Mouse (Mus musculus): ENCODE measurements at regions not wholly inside any gene's neighbourhood (a gene's known extent, or its start where the extent isn't known, plus 50 kb on each side); places are given as distances from the start of the nearest gene placed in this dataset.
"Not testable (repeated sequence)": the region's sequence is repeated elsewhere in the genome, so short reads cannot be mapped to it uniquely, and the experiment has no call there.

DNA sequence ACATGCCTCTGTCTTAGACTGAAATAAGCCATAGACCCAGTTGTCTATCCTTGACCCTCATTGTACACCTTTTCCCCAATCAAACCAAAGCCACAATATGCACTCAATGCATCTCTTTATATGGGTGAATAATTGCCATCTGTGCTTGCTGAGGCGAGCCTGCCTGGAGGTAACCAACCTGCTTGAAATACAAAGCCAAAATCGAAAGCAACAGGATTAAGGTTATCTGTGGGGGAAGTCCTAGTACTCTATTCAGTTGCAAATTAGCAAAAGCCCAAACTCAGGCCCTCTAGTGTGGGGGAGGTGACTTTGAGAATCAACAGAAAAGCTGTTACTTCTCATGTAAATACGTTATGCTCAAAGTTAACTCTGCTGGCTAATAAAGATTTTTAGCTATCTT, 246.2 kb upstream of the Fundc1 start:
- no peak for DNase-seq (ENCODE audit: low read depth)

DNA sequence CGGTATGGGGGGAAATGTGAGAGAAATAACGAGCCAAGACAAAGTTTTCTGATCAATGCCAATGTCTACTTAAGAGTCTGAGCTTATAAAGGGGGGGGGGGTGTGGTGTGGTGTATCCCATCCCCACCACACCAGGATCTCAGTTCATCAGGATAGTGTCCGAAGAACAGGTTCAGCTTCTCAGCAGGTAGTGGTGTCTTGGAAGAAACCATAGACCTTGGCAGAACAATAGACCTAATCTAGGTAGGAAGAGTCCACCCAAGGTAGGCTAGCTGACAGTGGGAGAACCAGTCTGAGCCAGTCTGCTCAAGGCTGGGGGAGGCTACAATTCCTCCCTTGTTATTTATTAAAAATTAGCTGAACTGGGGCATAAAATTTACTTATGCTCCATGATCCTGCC, 245.5 kb upstream of the Fundc1 start:
- DNase-seq (ENCODE audit: low read depth): no peak

DNA sequence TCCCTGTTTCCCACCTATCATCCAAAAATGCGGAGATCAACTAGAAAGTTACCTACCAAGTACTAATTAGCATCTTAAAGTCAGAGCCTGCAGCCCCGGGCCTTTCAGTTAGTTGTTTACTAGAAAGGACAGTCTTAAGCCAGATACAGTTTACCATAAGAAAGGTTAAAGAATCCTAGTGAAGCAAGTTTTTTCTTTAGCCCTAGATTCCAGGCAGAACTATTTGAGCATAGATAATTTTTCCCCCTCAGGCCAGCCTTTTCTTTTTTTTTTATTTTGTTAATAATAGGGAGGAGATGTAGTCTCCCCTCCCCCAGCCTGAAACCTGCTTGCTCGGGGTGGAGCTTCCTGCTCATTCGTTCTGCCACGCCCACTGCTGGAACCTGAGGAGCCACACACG, 215.9 kb upstream of the Fundc1 start:
- not testable (repeated sequence) for DNase-seq (ENCODE audit: low read depth)

DNA sequence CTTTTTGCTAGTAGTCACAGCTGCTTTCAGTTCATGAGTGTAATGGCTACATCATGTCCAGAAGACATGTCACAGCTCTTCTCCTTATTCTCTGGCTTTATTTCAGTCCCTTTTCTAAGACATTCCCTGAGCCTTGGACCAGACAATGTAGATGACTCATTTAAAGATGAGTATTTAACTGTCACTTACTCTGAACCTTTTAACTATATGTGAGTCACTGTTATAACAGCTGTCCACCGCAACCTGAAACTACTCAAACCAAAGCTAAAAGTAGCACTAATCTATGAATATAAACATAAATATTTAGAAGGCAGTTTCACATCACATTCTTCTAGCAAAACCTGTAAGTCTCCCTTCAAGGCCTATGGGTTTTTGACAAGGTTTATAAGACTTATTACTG, 203.8 kb upstream of the Fundc1 start:
- no peak for DNase-seq (ENCODE audit: low read depth)

DNA sequence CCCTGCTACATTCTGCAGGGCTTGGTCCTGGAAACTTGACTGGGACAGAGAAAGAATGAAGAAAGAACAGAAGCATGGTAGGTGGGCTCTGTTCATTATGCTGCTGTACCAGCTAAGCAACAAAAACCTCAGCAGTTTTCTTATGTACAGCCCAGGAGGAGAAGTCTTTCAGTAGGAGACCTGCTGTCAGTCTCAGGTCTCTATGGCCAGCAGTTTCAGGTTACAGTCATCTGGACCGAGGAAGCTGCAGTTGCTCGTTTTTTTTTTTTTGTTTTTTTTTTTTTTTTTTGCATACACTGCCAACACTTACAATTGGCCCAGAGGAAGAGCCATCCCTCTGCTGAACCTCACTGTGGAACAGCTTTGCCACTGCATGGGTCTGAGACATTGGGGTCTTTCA, 180.7 kb upstream of the Fundc1 start:
- DNase-seq (ENCODE audit: low read depth): no peak

DNA sequence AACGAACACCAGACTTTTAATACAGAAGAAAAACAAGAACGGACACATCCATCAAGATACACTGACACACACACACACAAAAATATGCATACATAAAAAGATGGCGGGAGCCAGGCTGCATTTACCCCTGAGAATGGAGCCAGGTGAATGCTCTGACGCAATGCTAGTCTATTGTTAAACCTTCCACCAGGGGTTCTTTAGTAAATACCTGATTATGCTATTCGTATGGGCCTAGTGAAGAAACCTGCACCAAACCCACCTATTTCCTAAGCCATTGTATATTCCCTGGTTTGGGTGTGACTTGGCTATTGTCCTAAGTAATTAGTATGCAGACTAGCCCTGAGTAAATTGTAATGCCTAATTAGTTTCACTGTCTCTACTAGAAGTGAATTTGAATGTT, 179.3 kb upstream of the Fundc1 start:
- DNase-seq (ENCODE audit: low read depth): no peak

DNA sequence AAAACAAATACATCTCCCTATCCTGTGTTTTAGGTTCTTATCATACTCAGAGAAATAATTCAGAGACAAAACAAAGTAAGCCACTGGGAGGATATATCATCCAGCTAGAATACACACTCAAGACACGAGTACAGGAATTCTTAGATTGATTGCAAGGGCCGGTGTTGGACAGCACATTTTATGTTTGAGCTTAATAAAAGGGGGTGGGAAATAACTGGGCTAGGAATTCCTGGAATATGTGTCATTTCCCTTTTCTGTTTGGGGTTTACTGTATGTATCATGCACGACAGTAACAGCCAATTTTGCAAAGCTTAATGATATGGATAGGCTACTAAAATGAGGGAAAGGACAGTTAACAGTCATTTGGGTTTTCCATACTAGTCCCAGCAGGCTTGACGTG, 158.1 kb upstream of the Fundc1 start:
- DNase-seq (ENCODE audit: low read depth): peak; percentile 2

DNA sequence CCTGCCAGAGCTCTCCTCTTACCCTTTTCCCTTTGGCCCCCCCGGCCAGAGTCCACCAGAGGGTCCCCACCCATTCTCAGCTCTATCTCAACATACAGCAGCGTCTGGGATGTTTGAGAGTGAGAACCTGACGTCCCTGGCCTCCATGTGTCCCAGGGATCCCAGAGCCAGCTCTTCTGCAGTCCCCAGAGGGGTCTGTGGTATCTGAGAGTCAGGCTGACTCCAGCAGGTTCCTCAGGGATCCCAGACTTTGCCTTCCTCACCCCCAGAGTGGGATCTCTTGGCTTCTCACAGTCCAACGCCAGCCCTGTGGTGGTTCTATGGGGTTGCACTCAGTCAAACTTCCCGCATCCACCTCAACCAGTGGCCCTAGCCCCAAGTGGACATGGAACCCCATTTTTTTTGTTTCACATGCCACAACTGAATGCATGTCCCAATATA, 153.7 kb upstream of the Fundc1 start:
- no peak for DNase-seq (ENCODE audit: low read depth)

DNA sequence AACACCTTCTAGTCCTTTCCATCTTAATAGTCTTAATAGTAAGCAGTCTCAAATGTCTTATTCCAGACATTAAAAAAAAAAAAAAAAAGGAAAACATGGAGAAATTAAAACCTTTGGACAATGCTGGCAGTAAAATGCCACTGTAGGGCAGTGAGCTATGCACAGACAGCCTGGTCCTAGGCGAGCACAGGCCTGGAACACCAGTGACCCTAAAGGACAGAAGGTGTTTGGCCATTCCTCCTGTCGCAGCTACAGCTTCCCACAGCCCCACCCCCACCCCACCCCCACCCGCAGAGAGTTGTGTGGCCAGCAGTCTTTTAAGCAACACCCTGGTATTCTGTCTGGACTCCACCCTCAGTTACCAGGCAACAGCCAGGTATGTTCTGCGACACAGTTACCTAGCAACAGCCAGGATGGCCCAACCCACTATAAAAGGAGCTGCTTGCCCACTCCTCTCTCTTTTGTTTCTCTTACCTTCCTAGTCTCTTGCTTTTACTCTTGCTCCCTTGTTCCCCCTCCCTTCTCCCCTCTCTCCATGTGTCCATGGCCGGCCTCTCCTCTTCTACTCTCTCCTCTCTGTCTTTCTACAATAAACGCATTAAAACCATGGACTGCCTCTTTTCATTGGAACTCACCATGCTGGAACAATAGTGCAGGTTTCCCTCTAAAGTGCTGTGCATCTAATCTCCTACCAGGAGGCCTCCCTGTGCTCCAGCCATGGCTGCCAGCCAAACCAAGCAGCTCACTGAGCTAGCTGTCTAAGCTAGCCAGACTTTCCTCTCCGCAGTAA, 153.1 kb upstream of the Fundc1 start:
- DNase-seq (ENCODE audit: low read depth): no peak

DNA sequence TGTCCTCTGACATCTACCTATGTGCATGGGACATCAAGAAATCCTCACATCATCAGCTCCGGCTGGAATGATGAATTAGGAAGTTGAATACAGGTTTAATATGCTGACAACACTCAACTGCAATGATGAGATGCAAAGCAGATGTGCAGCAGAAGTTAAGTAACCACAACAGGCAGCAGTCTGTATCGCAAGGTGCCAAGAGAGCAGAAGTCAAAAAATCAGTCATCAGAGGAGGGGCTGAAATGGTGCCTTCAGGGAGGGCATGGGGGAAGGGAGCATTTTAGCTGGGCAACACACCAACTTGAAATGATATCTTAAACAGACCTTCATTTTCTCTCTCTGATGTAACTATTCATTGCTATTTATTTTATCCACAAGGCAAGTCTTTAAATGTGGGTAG, 152.3 kb upstream of the Fundc1 start:
- peak; percentile 5 for DNase-seq (ENCODE audit: low read depth)

DNA sequence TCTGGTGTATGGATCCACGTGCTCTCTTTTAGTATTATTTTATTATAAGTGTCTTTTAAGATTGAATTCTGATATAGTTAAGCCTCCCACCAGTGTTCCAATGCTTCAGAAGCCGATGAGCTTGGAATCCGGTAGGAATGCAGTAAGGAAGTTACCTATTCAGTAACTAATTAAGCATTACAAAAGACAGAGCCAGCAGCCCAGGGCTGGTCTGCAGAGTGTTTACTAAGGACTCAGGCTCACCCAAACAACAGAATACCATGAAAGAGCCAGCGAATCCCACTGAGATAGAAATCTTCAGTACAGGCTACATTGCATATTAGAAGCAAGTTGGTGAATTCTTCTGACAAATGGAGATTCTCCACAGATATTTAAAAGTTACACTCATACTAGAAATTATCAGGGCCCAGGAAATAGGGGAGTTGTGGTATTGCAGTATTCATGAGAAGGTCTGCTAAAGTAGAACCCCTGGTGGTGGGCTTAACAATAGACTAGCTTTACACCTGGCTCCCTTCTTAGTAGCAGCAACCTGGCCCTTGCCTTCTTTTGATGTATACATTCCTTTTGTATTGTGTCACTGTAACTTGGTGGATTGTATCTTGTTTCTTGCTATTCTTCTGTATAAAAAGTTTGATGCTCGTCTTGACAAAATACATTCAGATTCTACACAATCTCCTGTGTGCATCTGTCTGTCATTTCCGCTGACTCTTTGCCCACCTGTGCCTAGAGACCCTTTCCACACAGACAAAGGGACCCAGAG, 149.9 kb upstream of the Fundc1 start:
- not testable (repeated sequence) for DNase-seq (ENCODE audit: low read depth)

DNA sequence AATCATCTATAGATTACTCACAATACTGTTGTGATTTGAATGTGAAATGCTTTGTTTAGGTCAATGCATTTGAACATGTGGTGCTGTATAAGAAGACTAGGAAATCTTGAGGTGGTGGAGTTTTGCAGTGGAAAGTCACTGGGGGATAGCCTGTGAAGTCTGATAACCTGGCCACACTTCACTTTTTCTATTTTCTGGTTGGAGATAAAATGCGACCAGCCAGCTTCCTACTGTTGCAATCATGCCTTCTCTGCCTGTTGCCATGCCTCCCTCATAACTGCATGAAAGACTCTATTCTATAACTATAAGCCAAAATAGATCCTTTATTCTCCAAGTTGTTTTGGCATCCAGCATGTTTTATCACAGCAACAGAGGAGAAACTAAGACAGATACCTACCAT, 142.4 kb upstream of the Fundc1 start:
- DNase-seq (ENCODE audit: low read depth): no peak

DNA sequence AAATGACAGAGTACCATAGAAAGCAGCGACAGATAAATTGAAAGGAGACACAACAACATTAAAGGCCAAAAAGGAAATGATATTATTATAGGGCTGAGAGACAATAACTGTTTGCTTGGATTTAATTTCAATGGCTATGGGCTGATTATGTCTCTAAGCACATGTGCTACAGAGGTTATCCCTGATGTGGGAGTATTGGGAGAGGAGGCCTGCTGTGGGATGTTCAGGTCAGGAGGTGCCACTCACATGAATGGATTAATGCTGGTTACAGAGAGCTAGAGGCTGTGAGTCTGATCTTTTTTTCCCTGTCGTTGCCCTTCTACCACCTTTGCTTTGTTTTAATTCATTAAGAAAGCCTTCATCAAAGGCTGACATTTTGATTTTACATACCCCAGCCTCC, 140.8 kb upstream of the Fundc1 start:
- DNase-seq (ENCODE audit: low read depth): no peak

DNA sequence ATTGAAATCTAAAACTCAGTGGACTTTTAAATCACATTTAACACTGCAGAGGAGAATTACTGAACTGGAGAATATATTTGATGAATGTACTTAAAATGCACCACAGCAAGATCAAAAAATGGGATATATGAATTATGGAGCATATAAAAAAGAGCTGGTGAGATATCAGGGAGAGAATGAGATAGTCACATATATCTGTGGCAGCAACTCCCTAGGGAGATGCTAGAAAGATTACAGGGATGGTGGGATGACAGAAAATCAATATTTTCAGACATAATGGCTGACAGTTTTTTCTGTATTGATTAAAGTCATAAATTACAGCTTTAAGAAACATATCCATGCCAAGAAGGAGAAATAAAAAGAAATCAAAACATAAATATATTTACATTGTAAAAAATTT, 140.3 kb upstream of the Fundc1 start:
- DNase-seq (ENCODE audit: low read depth): no peak

All from NIH3T3 (cell line).